Mouse (Mus musculus) layer of hippocampus, adult 11-12 months (tissue): ENCODE measurements at regions not wholly inside any gene's neighbourhood (a gene's known extent, or its start where the extent isn't known, plus 50 kb on each side); places are given as distances from the start of the nearest gene placed in this dataset.
A peak's percentile ranks its signal among the peaks of the same experiment; 100 is the strongest.
"Not testable (repeated sequence)": the region's sequence is repeated elsewhere in the genome, so short reads cannot be mapped to it uniquely, and the experiment has no call there.

Source experiments
- DNase-seq: peaks from one replicate; pipeline ENCODE4 v3.0.0; 2022; ENCODE audit warnings: low spot score

GRCm38 (mm10) chr5:28771796-28772195 lies 304.7 kb upstream of the Shh start:
- DNase-seq, result no peak

GRCm38 (mm10) chr5:28756171-28756948 lies 289.3 kb upstream of the Shh start:
- peak; percentile 5 for DNase-seq

- not testable (repeated sequence) for DNase-seq
These were observed 284.8 kb upstream of the Shh start for GRCm38 (mm10) chr5:28751821-28752220.

GRCm38 (mm10) chr5:28734768-28735167 lies 267.7 kb upstream of the Shh start:
- peak; percentile 39 for DNase-seq

- no peak for DNase-seq
These were observed 255.0 kb upstream of the Shh start for GRCm38 (mm10) chr5:28722067-28722466.

GRCm38 (mm10) chr5:28714978-28715377 lies 247.9 kb upstream of the Shh start:
- no peak for DNase-seq

- DNase-seq, result no peak
These were observed 243.5 kb upstream of the Shh start for GRCm38 (mm10) chr5:28710517-28710916.

GRCm38 (mm10) chr5:28709626-28710025 lies 242.6 kb upstream of the Shh start:
- DNase-seq, result no peak

- DNase-seq, result no peak
These were observed 237.3 kb upstream of the Shh start for GRCm38 (mm10) chr5:28704359-28704758.

- DNase-seq, result no peak
These were observed 229.9 kb upstream of the Shh start for GRCm38 (mm10) chr5:28696966-28697365.

- DNase-seq, result no peak
These were observed 223.1 kb upstream of the Shh start for GRCm38 (mm10) chr5:28690110-28690509.

- no peak for DNase-seq
These were observed 222.6 kb upstream of the Shh start for GRCm38 (mm10) chr5:28689651-28690050.

GRCm38 (mm10) chr5:28689136-28689535 lies 222.1 kb upstream of the Shh start:
- no peak for DNase-seq

GRCm38 (mm10) chr5:28682821-28683220 lies 215.8 kb upstream of the Shh start:
- no peak for DNase-seq

GRCm38 (mm10) chr5:28680311-28680710 lies 213.3 kb upstream of the Shh start:
- no peak for DNase-seq

GRCm38 (mm10) chr5:28679761-28680160 lies 212.7 kb upstream of the Shh start:
- DNase-seq, result no peak

- DNase-seq, result no peak
These were observed 163.1 kb upstream of the Shh start for GRCm38 (mm10) chr5:28630186-28630585.

GRCm38 (mm10) chr5:28611885-28612284 lies 144.8 kb upstream of the Shh start:
- DNase-seq, result peak; percentile 7

GRCm38 (mm10) chr5:28596537-28597314 lies 129.7 kb upstream of the Shh start:
- no peak for DNase-seq

GRCm38 (mm10) chr5:28571347-28571998 lies 104.4 kb upstream of the Shh start:
- no peak for DNase-seq

GRCm38 (mm10) chr5:28568417-28568816 lies 101.4 kb upstream of the Shh start:
- no peak for DNase-seq

- DNase-seq, result no peak
These were observed 100.4 kb upstream of the Shh start for GRCm38 (mm10) chr5:28567341-28567905.
